Mouse (Mus musculus) liver, adult 2 months (tissue): Measurements from ENCODE around the gene Gm42906.

ENCODE experiments used
- CTCF ChIP-seq: fragments of 200-500 bp; IDR thresholded peaks from 2 replicates; pipeline ENCODE4 v1.5.1; 2011; ENCODE audit warnings: low read depth, low read length, control low read depth
- POLR2A ChIP-seq: fragments of 200-500 bp; IDR thresholded peaks from 2 replicates; pipeline ENCODE4 v1.6.1; 2011; ENCODE audit warnings: low read length, control low read depth; ENCODE audit not compliant: insufficient read depth; ENCODE audit errors: extremely low read depth

- TF ChIP-seq POLR2A (no peak), CTCF (no peak)
Observed at GRCm38 (mm10) chr5:151238730-151239129, 189.2 kb downstream of the Gm42906 start.
